ENCODE assay signal across 15 mouse cellular contexts in genomic region chr1:68142562-68143350, GRCm38 (mm10).
A peak's percentile ranks its signal among the peaks of the same experiment; 100 is the strongest.
DNase-seq lines count a peak whose midpoint lies in the region; ATAC-seq lines count a peak whose summit lies in the region.
"Had no signal": no experiment of that assay in that cellular context is flagged by ENCODE, and none has a peak within 500 bp of the region (broad histone marks: within the 10 kb centered on the region; RNA-seq: fewer than 3 reads in every experiment).

No protein-coding gene starts in this region.

- peak; percentile 3 for DNase-seq in retina, postnatal 7 days (ENCODE audit: low read depth, low spot score)
- DNase-seq in right cerebral cortex, postnatal 36 days (ENCODE audit: low spot score in 2 of 2) = no peak
- DNase-seq in gastrocnemius, adult 8-10 months (ENCODE audit: low spot score in 2 of 2) = no peak
- DNase-seq: cerebellum, adult 18-20 months; kidney, adult 8-10 months; layer of hippocampus, adult 9-11 months had no signal

- no peak overlapping the region for H3K9ac ChIP-seq in midbrain, embryonic 12.5 days (replicated peaks)
- H3K9ac ChIP-seq in midbrain, embryonic 15.5 days = no peak overlapping the region
- no peak overlapping the region for H3K9ac ChIP-seq in forebrain, embryonic 12.5 days
- no peak overlapping the region for H3K9ac ChIP-seq in hindbrain, embryonic 15.5 days
- H3K9ac ChIP-seq: heart, embryonic 12.5 days had no signal

- H3K27ac ChIP-seq in midbrain, embryonic 12.5 days (replicated peaks) = no peak overlapping the region
- H3K27ac ChIP-seq in midbrain, embryonic 15.5 days = no peak overlapping the region
- no peak overlapping the region for H3K27ac ChIP-seq in forebrain, embryonic 12.5 days
- no peak overlapping the region for H3K27ac ChIP-seq in hindbrain, embryonic 15.5 days (replicated peaks)

- H3K9me3 ChIP-seq in midbrain, embryonic 12.5 days = no peaks in the 10 kb centered on the region
- H3K9me3 ChIP-seq in midbrain, embryonic 15.5 days = no peaks in the 10 kb centered on the region
- no peaks in the 10 kb centered on the region for H3K9me3 ChIP-seq in forebrain, embryonic 12.5 days
- H3K9me3 ChIP-seq in hindbrain, embryonic 15.5 days = no peaks in the 10 kb centered on the region
- H3K9me3 ChIP-seq: heart, embryonic 12.5 days; megakaryocyte, embryonic 14.5 days had no signal

- no peaks in the 10 kb centered on the region for H3K36me3 ChIP-seq in midbrain, embryonic 12.5 days
- no peaks in the 10 kb centered on the region for H3K36me3 ChIP-seq in midbrain, embryonic 15.5 days (replicated peaks)
- H3K36me3 ChIP-seq in forebrain, embryonic 12.5 days (replicated peaks) = no peaks in the 10 kb centered on the region
- no peaks in the 10 kb centered on the region for H3K36me3 ChIP-seq in hindbrain, embryonic 15.5 days
- H3K36me3 ChIP-seq: heart, embryonic 12.5 days had no signal

- WGBS in midbrain, embryonic 12.5 days = 58% methylated on average over 7 of the region's 7 CpGs
- 56% methylated on average over 7 of the region's 7 CpGs for WGBS in midbrain, embryonic 15.5 days
- 48% methylated on average over 7 of the region's 7 CpGs for WGBS in forebrain, embryonic 12.5 days
- 46% methylated on average over 7 of the region's 7 CpGs for WGBS in hindbrain, embryonic 15.5 days

- ATAC-seq in midbrain, embryonic 12.5 days (ENCODE audit: low FRiP score, low read depth) = peak; percentile 56; the same call in 1 of the 2 replicates
- no peak for ATAC-seq in midbrain, embryonic 15.5 days (replicated peaks)
- ATAC-seq in forebrain, embryonic 12.5 days (ENCODE audit: low FRiP score) = peak; percentile 92
- ATAC-seq in hindbrain, embryonic 15.5 days (ENCODE audit: low FRiP score, low read depth) = peak; percentile 51
- ATAC-seq: CD4-positive, CD25-positive, alpha-beta regulatory T cell, adult 4 months had no signal

- no peaks in the 10 kb centered on the region for H3K27me3 ChIP-seq in midbrain, embryonic 12.5 days
- no peaks in the 10 kb centered on the region for H3K27me3 ChIP-seq in midbrain, embryonic 15.5 days (replicated peaks)
- H3K27me3 ChIP-seq in forebrain, embryonic 12.5 days = no peaks in the 10 kb centered on the region
- H3K27me3 ChIP-seq in hindbrain, embryonic 15.5 days = no peaks in the 10 kb centered on the region
- H3K27me3 ChIP-seq: heart, embryonic 12.5 days; megakaryocyte, embryonic 14.5 days had no signal

- no peak overlapping the region for H3K4me2 ChIP-seq in midbrain, embryonic 12.5 days (replicated peaks)
- H3K4me2 ChIP-seq in midbrain, embryonic 15.5 days = no peak overlapping the region
- H3K4me2 ChIP-seq in forebrain, embryonic 12.5 days = no peak overlapping the region
- H3K4me2 ChIP-seq in hindbrain, embryonic 15.5 days = no peak overlapping the region
- H3K4me2 ChIP-seq: heart, embryonic 12.5 days; liver, embryonic 11.5 days had no signal

- H3K4me1 ChIP-seq in midbrain, embryonic 12.5 days = peaks cover 3% of the 10 kb centered on the region; the same call in 1 of the 2 replicates
- no peaks in the 10 kb centered on the region for H3K4me1 ChIP-seq in midbrain, embryonic 15.5 days
- H3K4me1 ChIP-seq in forebrain, embryonic 12.5 days = peaks cover 4% of the 10 kb centered on the region; the same call in 1 of the 2 replicates
- peaks cover 4% of the 10 kb centered on the region; the same call in 1 of the 2 replicates for H3K4me1 ChIP-seq in hindbrain, embryonic 15.5 days (replicated peaks)
- H3K4me1 ChIP-seq: heart, embryonic 12.5 days; megakaryocyte, embryonic 14.5 days had no signal

- H3K4me3 ChIP-seq in midbrain, embryonic 12.5 days = no peak overlapping the region
- no peak overlapping the region for H3K4me3 ChIP-seq in midbrain, embryonic 15.5 days
- no peak overlapping the region for H3K4me3 ChIP-seq in forebrain, embryonic 12.5 days (replicated peaks)
- no peak overlapping the region for H3K4me3 ChIP-seq in hindbrain, embryonic 15.5 days
- H3K4me3 ChIP-seq: erythroblast, embryonic 14.5 days; heart, embryonic 12.5 days; megakaryocyte, embryonic 14.5 days had no signal
